Mouse (Mus musculus) T-helper 1 cell (primary cell): ENCODE data around the gene Tesmin.

Experiments
- in situ Hi-C: fragments of 300-600 bp; cut with MboI, MseI; formaldehyde crosslinking; loops from one replicate; pipeline ENCODE4 v1.15.1; 2025; ENCODE audit warnings: high pct_unique_total_duplicates

Tesmin gene

DNA sequence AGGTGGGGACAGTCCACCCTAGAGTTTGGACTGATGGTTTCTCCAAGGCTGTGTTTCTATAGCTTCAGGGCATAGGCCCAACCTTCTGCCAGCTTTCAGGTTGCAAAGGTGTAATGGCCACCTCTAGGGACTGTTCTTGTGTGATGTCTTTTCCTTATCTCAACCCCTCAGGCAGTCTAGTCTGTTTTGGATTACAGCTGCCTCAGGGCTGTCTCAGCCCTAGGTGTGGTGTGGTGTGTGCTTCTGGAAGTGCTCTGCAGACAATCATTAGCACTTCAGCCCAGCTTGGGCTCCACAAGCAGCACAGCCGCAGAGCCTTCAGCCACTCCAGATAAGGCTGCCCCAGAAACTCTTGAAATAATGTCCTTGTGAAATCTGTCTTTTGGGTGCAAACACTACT, 3.7 kb downstream of the Tesmin start:
- in situ Hi-C loops = no loop called here

DNA sequence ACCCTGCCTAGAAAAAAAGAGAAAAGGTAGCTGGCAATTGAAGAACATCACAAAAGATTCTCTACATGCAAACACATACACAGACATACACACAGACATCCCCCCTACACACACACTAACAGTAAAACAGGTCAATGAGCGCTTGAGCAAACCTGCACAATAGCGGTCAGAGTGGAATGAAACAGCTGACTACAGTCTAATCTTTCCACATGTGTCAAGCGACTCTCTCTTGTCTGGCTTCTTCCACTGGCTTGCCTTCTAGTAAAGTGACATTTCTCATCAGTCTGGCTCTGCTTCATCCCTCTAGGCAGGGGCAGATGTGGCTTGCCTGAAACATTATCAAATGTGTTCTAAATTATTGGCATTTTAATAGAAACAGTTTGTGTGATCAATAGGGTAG, 5.6 kb downstream of the Tesmin start:
- in situ Hi-C loops = no loop called here

DNA sequence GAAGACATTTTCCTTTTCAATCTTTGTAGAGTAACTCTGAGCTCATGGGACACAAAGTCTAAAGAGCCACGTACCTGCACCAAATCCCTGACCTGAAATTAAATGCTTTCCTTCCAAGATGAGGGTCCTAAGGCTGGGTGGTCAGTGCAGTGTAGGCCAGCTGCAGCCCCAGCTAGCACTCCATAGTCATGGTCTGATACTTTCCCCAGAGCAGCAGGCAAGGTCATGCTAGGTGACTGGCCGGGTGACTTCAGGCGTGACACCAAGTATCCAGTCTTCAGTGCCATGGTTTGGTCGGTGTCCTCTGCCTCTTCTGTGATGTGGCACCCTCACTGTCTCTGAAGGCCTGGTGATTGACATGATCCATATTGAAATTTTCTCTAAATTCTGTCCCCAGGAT, 11.4 kb downstream of the Tesmin start:
- in situ Hi-C loops = no loop called here

DNA sequence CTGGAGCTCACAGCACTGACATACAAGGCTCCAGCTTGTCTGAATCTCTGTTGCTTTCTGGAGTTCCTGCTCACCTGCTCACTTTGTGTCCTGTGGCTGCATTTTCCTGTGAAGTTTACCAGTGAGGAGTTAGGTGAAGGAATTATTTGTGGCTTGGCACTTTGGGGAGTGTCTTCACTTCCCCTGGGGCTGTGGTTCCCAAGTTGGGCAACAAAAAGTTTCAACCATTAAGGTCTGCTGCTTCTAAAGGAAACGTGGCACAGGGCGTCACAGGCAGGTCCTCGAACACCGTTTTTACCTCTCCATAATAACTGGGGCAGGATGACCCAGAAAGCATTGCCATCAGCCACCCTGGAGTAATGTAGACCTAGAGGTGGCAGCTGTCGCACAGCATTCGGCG, 12.8 kb downstream of the Tesmin start:
- in situ Hi-C loops = no loop called here

DNA sequence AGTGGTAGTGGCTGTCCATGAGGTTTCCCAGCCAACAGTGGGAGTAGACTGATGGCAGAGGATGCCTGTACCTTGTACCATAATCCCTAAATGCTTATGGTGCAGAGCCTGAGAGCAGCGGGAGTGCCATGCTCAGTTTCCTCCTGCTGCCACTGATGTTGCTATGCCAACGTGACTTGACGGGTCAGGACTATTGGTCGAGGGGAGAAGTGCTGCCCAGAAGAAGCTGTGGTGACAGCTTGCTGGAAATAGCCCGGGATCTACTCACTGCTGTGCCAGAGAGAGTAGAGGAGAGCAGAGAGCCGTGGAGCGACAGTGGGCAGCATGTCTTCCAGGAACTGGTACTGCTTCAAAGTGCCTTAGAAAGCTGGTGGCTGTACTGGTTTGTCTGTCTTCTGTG, 13.3 kb downstream of the Tesmin start:
- in situ Hi-C loops = no loop called here

DNA sequence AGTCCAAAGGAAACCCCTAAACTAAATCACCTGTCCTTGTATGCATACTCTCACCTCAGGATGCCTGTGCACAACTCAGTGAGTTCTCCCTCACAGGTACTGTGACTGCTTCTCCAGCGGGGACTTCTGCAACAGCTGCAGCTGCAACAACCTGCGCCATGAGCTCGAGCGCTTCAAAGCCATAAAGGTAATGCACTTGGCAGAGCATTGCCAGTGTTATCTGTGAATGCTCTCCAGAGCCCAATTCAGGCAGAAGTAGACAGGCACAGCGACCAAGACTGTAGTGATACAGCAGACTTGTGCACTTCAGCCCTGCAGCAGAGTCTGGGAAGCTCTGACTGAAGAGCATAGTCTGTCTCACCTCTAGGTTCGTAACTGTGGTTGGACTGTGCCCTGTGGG, 13.7 kb downstream of the Tesmin start:
- in situ Hi-C loops = no loop called here

DNA sequence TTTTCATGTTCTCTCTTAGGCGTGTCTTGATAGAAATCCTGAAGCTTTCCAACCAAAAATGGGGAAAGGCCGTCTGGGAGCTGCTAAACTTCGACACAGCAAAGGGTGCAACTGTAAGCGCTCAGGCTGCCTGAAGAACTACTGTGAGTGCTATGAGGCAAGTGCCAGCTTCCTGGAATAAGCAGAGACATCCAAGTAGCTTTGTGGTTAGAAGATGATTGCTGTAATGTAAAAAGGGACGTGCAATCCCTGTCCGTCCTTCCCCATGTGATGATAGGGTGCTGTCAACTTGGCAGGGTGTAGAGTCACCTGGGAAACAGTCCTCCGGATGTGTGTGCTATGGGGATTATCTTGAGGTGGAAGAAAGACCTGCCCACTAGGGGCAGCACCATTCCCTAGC, 15.4 kb downstream of the Tesmin start:
- in situ Hi-C loops = no loop called here

DNA sequence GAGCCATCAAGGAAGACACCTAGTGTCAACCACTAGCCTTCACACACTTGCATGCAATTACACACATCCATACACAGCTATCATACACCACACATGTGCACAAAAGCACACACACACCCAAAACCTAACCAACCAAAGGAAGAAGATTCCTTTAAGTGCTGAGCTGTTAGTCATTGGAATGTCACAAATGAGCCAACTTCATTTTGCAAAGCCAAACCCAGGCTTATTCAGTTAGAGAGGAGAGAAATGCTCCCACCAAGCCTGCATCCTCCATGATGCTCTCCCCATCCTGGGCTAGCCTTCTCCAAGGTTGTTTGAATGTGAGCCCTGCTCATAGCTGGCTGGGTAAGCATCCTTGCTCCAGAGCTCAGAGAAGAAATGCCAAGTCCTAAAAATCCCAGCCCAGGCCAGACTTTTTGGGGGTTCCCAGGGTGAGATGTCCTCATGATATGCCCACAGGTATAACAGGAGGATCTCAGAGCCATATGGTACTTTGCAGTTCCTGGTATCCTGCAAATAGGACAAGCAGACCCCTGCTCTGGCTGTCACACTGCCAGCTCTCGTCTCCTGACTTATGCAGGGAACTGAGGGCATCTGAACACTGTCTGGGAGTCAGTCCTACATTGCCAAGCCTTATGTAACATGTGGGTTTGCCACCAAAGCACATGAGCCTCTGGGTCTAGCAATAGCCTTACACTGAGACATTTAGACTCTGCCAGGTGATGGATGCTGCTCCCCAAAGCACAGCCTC, 17.0 kb downstream of the Tesmin start:
- in situ Hi-C loops = no loop called here

DNA sequence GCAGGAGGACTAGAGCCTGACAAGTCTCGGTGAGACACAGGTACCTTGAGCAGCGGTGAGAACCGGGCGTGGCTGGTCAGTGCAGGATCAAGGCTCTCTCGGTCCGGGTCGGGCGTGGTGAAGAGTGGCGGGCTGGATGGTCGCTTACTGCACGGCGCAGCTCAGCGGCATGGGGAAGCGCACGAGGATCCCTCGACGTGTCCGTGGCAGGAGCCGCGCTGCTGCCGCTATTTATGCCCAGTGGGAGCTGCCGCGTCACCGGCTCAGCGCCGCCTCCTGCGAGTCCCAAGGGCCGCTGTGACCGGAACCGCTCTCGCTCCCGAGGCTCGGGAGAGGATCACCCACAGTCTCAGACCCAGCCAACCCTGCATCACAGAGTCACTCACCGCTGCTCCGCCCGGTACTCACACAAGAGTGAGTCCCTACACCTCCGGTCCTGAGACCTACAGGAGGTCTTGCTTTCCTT, 25.6 kb downstream of the Tesmin start, which contains the start of gene Gal:
Gene Gal (minus strand): TSS at position 277 of the 466 bp plus-strand sequence.
- in situ Hi-C loops = no loop called here

DNA sequence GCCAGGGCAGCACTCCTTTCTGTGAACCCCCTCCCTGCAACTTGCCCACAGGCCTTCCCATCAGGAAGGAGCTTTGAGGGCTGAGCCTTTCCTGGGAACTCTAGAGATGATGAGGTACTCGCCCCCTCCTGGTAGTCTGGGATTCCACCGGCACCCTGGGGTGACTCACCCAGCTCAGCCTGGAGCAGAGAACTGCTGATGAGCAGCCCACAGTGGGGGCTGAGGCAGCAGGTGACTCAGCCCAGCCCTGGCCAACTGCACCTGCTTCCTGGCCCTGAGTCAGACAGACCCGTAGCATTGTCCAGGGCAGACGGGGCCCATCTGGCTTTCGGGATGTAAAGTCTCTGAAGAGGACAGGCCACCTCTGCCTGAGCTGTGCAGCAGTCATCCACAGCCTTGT, 30.6 kb downstream of the Tesmin start:
- in situ Hi-C loops = no loop called here

DNA sequence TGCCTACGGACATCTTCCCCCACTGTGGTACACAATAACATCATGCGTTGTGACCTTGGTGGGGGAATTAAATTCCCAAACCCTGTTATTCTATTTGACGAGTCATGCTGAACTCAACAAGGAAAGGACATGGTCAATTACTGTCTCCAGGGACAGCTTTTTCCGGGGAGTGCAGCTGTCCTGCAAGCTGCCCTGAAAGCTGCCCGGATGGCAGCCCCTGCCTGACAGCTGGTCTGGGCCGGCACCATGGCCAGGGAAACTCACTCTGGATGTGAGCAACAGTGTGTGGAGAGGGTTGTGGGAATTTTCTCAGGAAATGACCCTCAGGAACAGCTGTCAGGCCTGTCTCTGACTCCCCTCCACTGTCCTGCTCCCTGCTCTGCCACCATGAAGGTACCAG, 33.8 kb downstream of the Tesmin start:
- in situ Hi-C loops = no loop called here

DNA sequence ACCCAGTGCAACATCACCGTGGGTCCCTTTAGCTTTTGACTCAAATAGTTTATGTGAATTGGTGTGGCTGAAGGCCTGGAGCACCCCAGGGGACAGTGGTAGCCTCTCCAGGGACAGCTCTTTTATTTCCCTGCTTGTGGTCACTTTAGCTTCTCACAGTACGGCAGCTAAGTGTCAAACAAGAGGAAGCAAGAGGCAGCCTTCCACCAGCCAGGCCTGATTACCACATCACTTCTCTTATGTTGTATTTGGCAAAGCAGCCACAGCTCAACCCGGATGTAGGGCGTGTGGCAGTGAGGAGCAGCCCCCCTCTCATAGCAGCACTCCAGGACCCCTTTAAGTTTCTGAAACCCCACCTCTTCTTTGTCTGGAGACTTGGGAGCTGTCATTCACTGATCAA, 34.3 kb downstream of the Tesmin start:
- in situ Hi-C loops = no loop called here

DNA sequence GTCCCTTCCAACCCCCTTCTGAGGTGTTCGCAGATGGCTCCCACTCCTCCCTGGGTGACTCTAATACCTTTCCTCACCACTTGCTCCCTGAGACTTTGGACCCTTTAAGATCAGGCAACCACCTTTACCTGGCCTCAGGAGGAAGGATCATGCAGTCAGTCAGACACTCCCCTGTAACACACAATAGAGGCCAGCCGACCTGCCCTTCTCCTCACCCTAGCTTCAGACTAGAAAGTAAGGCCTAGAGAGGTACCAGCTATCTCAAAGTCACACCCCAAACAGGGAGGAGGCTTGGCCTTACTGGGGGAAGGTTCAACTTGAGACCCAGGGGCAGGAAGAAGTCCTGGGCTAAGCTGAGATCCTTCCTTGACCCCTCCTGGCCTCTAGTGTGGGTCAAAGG, 35.6 kb downstream of the Tesmin start:
- in situ Hi-C loops = no loop called here

DNA sequence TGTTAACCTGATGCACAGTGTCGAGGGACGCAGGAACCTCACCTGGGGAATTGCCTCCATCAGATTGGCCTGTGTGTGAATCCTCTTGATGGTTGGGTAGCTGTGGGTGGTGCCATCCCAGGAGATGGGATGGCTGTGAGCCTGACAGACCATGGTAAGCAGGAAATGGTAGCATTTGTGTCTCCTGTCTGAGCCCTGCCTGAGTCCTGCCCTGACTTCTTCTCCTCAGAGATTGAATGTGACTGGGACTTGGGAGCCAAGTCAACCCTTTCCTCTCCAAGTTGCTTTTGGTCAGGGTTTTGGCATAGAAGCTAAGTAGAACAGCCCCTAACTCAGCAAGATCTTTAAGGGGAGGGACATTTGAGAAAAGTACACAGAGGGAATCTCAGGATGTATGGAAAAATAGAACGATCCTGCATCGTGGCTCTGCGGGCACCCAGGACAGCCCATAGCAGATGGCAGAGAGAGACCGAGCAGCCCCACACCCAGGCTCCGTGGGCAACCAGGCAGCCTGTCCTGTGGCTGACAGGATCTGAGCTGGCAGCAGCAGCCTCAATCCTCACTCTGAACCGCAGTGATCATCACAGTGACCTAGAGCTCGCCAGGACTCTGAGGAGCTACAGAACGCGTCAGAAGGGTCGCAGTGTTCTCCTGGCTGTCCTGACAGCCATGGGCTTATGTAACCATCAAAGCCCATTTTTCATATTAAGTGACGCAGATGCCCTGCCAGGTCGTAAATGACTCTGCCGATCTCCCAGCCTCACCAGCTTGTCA, 39.6 kb downstream of the Tesmin start:
- in situ Hi-C loops = no loop called here

DNA sequence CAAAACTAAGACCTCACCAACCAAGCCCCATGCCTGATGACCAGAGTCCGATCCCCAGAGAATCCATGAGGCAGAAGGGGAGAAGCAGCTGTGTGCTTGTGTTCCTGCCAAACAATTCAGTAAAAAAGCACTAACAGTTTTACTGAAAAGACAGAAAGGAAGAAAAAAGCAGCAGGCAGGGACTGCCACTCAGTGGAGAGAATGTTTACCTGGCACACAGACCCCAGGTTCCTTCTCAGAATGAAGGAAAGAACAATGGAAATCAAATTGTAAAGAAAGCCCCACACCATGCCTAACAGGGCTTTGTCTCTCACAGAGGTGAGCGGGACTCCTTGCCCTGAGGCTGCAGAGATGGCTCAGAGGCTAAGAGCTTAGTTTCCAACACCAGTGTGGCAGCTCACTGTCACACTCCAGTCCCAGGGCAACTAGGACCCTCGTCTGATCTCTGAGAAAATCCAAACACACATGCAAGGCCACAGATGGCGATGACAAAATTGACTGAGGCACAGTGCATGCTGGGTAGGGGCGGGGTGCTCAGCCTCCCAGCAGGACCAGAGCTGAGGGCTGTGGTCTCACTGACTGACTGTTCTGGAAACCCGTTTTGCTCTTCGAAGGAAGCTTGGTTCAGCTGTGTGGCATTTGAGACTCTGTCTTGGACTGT, 40.6 kb downstream of the Tesmin start:
- in situ Hi-C loops = no loop called here

DNA sequence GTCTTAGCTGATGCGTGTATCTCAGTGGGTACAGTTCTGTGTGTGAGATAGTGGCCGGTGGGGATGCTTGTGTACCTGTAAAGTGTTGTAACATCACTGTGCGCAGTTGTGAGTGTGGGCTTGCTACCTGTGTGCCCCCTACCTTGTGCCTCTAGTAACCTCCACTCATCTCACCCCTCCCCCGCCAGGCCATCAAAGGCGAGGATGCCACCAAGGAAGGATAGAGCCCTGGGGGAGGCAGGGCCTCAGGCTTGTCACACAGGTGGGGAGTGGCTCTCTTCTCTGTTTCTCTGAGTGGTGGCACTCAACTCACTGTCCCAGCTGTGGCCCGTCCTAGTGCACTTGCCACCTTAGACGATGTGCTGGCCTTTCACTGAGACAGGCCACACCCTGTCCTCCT, 42.4 kb downstream of the Tesmin start:
- in situ Hi-C loops = no loop called here

DNA sequence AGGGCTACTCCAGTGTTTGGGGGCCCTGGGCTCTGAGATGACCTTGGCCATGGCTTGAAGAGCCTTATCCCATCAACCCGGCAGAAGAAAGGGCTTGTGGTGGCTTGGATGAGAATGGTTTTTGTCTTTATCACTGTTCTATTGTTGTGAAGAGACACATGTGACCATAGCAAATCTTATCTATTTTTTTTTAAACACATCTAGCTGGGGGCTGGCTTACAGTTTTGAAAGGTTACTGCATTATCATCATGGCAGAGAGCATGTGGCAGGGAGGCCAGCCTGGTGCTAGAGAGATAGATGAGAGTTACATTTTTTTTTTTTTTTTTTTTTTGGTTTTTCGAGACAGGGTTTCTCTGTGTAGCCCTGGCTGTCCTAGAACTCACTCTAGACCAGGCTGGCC, 43.3 kb downstream of the Tesmin start:
- in situ Hi-C loops = no loop called here

DNA sequence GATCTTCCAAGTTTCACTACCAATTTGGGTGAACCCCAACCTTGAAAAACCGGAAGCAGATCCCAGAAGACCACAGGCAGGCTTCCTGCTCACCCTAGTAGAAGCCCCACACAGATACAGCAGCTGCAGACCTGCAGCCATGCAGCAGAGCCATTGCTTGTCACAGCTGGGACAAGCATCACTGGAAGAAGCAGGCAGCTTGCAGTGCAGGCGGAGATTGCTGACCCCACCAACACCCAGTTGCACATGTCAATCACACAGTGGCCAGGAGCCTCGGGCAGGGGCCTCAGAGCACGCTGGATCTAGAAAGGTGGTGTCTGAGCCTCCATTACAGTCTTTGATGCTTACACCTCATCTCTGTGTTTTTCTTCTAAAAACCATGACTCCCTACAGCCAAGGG, 45.5 kb downstream of the Tesmin start:
- in situ Hi-C loops = no loop called here

DNA sequence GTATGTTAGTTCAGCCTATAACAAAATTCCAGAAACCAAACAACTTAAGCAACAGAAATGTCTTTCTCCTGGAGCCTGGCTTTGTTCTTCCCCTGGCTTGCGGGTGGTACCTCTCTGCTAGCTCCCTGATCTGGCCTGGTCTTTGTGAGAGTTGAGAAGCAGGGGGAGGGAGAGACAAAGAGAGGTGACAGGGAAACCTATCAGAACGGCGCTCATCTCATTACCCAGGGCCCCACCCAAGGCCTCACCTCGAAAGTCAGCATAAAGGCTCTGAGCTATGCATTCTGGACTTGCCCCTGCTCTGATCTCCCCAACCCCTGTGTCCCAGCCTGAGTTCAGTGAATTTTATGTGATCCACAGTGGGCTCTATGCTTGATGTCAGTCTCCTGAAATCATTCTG, 46.0 kb downstream of the Tesmin start:
- in situ Hi-C loops = no loop called here

DNA sequence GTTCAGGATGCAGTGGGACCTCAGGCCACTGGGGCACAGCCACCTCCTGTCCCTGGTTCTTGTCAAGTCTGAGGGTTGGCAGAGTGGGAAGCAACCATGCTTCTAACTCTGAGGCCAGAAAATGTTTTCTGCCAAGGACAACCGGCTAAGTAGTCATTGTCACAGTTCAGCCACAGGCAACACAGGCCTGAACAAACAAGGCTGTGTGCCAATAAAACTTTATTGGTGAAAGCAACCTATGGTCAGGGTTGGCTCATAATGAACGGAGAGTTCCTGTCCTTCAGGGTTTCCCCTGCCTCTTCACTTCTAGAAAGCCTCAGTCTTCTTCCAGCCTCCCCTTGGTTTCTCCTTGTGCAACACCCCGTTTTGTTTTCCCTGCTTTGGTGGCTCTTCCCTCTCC, 47.2 kb downstream of the Tesmin start:
- in situ Hi-C loops = no loop called here

DNA sequence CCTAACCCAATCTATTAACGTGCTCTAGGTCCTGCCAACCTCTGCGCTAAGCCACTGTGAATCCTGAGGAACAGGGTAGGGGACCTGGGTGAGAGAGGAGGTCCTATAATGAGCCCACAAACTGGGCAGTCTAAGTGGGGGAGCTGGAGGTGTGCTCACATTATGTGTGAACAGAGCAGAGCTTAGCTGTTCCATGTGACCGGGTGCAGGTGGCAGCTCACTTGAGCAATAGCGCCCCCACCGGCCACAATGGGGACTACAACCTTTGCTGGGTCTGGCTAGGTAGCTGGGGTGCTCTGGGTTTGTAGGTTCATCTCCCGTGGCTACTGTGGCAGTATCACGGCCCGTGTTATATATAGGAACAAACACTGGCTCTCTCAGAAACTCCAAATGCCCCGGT, 48.2 kb downstream of the Tesmin start:
- in situ Hi-C loops = no loop called here

DNA sequence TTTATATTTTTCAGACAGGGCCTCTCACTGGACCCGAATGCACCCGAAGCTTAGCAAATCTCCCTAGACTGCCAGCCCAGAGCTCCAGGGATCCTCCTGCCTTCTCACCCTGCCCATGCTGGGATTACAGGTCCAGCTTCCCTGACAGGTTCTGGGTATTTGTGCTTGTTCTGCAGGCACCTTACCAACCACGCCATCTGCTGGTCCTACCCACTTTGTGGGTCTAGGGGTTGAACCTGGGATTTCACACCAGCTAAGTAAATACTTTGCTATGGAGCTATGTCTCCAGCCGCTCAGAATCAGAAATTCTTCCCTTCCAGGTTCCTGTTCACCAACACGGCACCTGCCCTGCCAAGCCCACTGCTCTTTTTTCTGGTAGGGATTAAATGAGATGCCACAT, 49.3 kb downstream of the Tesmin start:
- in situ Hi-C loops = no loop called here

DNA sequence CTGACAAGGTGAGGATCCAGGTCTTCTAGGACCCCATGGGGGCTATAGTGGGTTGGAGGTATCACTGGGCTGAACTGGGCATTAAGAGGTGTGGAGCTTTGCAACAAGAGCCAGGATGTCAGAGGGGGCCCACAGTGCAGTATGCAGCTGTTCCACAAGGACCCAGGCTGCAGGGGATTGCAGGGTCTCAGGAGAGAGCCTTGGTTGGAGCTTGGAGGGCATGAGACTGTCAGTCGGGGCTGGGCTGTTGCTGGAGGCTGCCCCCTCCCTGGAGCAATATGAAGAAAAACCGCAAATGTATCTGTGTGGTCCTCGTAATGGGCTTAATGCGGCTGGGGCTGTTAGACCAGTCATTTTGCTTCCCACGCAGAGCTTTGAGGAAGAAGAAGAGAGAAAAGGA, 52.0 kb downstream of the Tesmin start:
- in situ Hi-C loops = loop anchor here (5.0 kb wide), 1 partner anchor 98 kb away; no protein-coding TSS in a partner anchor
